Mouse (Mus musculus): ENCODE results near the gene Nhsl2. TPM values are rescaled to one million over a fixed set of nuclear protein-coding genes. Genes with fewer than 3 reads are reported as not detected.

The Nhsl2 gene
- polyA plus RNA-seq, 1 experiment from 2014 or later = 14.8 TPM

- H3K27me3 ChIP-seq (ENCODE audit: control insufficient read depth, insufficient read depth, low read length) = no peaks in the 10 kb centered on the region; the same call in 1 of the 2 replicates
- ATAC-seq (replicated peaks; ENCODE audit: insufficient number of reproducible peaks, low FRiP score, low TSS enrichment, low read depth) = no peak
- H3K4me3 ChIP-seq (ENCODE audit: low read depth, low read length) = no peak overlapping the region
- no peak overlapping the region for H3K9ac ChIP-seq (replicated peaks; ENCODE audit: low read length)
- no peaks in the 10 kb centered on the region for H3K9me3 ChIP-seq (replicated peaks; ENCODE audit: control insufficient read depth, low read length)
- H3K36me3 ChIP-seq (replicated peaks; ENCODE audit: control insufficient read depth, insufficient read depth, low read depth, low read length) = no peaks in the 10 kb centered on the region
- 76% methylated on average over 2 of the region's 2 CpGs for WGBS
- no peak overlapping the region for H3K4me2 ChIP-seq (ENCODE audit: low read depth, low read length)
- H3K27ac ChIP-seq (replicated peaks; ENCODE audit: low read depth, low read length) = no peak overlapping the region
- H3K4me1 ChIP-seq (ENCODE audit: control insufficient read depth, insufficient read depth, low read length) = no peaks in the 10 kb centered on the region
- no peak for DNase-seq (ENCODE audit: low spot score)
Observed at GRCm38 (mm10) chrX:101929131-101929530, 79.9 kb downstream of the Nhsl2 start.

- DNase-seq (ENCODE audit: low spot score) = no peak
- Histone ChIP-seq H3K36me3 (replicated peaks; ENCODE audit: control insufficient read depth, insufficient read depth, low read depth, low read length) (no peaks in the 10 kb centered on the region), H3K27ac (replicated peaks; ENCODE audit: low read depth, low read length) (no peak overlapping the region), H3K9ac (replicated peaks; ENCODE audit: low read length) (no peak overlapping the region), H3K27me3 (ENCODE audit: control insufficient read depth, insufficient read depth, low read length) (no peaks in the 10 kb centered on the region; the same call in 1 of the 2 replicates), H3K9me3 (replicated peaks; ENCODE audit: control insufficient read depth, low read length) (no peaks in the 10 kb centered on the region), H3K4me2 (ENCODE audit: low read depth, low read length) (no peak overlapping the region), H3K4me3 (ENCODE audit: low read depth, low read length) (no peak overlapping the region), H3K4me1 (ENCODE audit: control insufficient read depth, insufficient read depth, low read length) (no peaks in the 10 kb centered on the region)
- WGBS = 84% methylated on average over 6 of the region's 6 CpGs
- no peak for ATAC-seq (replicated peaks; ENCODE audit: insufficient number of reproducible peaks, low FRiP score, low TSS enrichment, low read depth)
Observed at GRCm38 (mm10) chrX:101930301-101930700, 81.1 kb downstream of the Nhsl2 start.

GRCm38 (mm10) chrX:101931016-101931415 lies 81.8 kb downstream of the Nhsl2 start:
- Histone ChIP-seq H3K36me3 (replicated peaks; ENCODE audit: control insufficient read depth, insufficient read depth, low read depth, low read length) (no peaks in the 10 kb centered on the region), H3K9me3 (replicated peaks; ENCODE audit: control insufficient read depth, low read length) (no peaks in the 10 kb centered on the region), H3K27ac (replicated peaks; ENCODE audit: low read depth, low read length) (no peak overlapping the region), H3K4me3 (ENCODE audit: low read depth, low read length) (no peak overlapping the region), H3K9ac (replicated peaks; ENCODE audit: low read length) (no peak overlapping the region), H3K27me3 (ENCODE audit: control insufficient read depth, insufficient read depth, low read length) (no peaks in the 10 kb centered on the region; the same call in 1 of the 2 replicates), H3K4me1 (ENCODE audit: control insufficient read depth, insufficient read depth, low read length) (no peaks in the 10 kb centered on the region), H3K4me2 (ENCODE audit: low read depth, low read length) (no peak overlapping the region)
- ATAC-seq (replicated peaks; ENCODE audit: insufficient number of reproducible peaks, low FRiP score, low TSS enrichment, low read depth) (no peak), DNase-seq (ENCODE audit: low spot score) (no peak)
- WGBS = 77% methylated on average over 5 of the region's 5 CpGs

- no peaks in the 10 kb centered on the region; the same call in 1 of the 2 replicates for H3K27me3 ChIP-seq (ENCODE audit: control insufficient read depth, insufficient read depth, low read length)
- H3K4me1 ChIP-seq (ENCODE audit: control insufficient read depth, insufficient read depth, low read length) = no peaks in the 10 kb centered on the region
- ATAC-seq (replicated peaks; ENCODE audit: insufficient number of reproducible peaks, low FRiP score, low TSS enrichment, low read depth) = no peak
- no peak overlapping the region for H3K27ac ChIP-seq (replicated peaks; ENCODE audit: low read depth, low read length)
- WGBS = 88% methylated on average over 7 of the region's 7 CpGs
- DNase-seq (ENCODE audit: low spot score) = no peak
- H3K9me3 ChIP-seq (replicated peaks; ENCODE audit: control insufficient read depth, low read length) = no peaks in the 10 kb centered on the region
- no peaks in the 10 kb centered on the region for H3K36me3 ChIP-seq (replicated peaks; ENCODE audit: control insufficient read depth, insufficient read depth, low read depth, low read length)
- no peak overlapping the region for H3K4me3 ChIP-seq (ENCODE audit: low read depth, low read length)
- no peak overlapping the region for H3K9ac ChIP-seq (replicated peaks; ENCODE audit: low read length)
- no peak overlapping the region for H3K4me2 ChIP-seq (ENCODE audit: low read depth, low read length)
Observed at GRCm38 (mm10) chrX:101932244-101932643, 83.1 kb downstream of the Nhsl2 start.

- Histone ChIP-seq H3K27ac (replicated peaks; ENCODE audit: low read depth, low read length) (no peak overlapping the region), H3K9me3 (replicated peaks; ENCODE audit: control insufficient read depth, low read length) (no peaks in the 10 kb centered on the region), H3K4me2 (ENCODE audit: low read depth, low read length) (no peak overlapping the region), H3K9ac (replicated peaks; ENCODE audit: low read length) (no peak overlapping the region), H3K36me3 (replicated peaks; ENCODE audit: control insufficient read depth, insufficient read depth, low read depth, low read length) (no peaks in the 10 kb centered on the region), H3K4me1 (ENCODE audit: control insufficient read depth, insufficient read depth, low read length) (no peaks in the 10 kb centered on the region), H3K27me3 (ENCODE audit: control insufficient read depth, insufficient read depth, low read length) (no peaks in the 10 kb centered on the region; the same call in 1 of the 2 replicates), H3K4me3 (ENCODE audit: low read depth, low read length) (no peak overlapping the region)
- ATAC-seq (replicated peaks; ENCODE audit: insufficient number of reproducible peaks, low FRiP score, low TSS enrichment, low read depth) (no peak), DNase-seq (ENCODE audit: low spot score) (no peak)
- 90% methylated on average over 5 of the region's 5 CpGs for WGBS
Observed at GRCm38 (mm10) chrX:101933346-101933745, 84.2 kb downstream of the Nhsl2 start.

GRCm38 (mm10) chrX:101935291-101935840 lies 86.2 kb downstream of the Nhsl2 start:
- WGBS = 49% methylated on average over 3 of the region's 3 CpGs
- no peak overlapping the region for H3K4me3 ChIP-seq (ENCODE audit: low read depth, low read length)
- H3K9me3 ChIP-seq (replicated peaks; ENCODE audit: control insufficient read depth, low read length) = no peaks in the 10 kb centered on the region
- H3K4me2 ChIP-seq (ENCODE audit: low read depth, low read length) = no peak overlapping the region
- no peak overlapping the region for H3K27ac ChIP-seq (replicated peaks; ENCODE audit: low read depth, low read length)
- no peaks in the 10 kb centered on the region; the same call in 1 of the 2 replicates for H3K27me3 ChIP-seq (ENCODE audit: control insufficient read depth, insufficient read depth, low read length)
- H3K36me3 ChIP-seq (replicated peaks; ENCODE audit: control insufficient read depth, insufficient read depth, low read depth, low read length) = no peaks in the 10 kb centered on the region
- H3K4me1 ChIP-seq (ENCODE audit: control insufficient read depth, insufficient read depth, low read length) = no peaks in the 10 kb centered on the region
- DNase-seq (ENCODE audit: low spot score) (no peak), ATAC-seq (replicated peaks; ENCODE audit: insufficient number of reproducible peaks, low FRiP score, low TSS enrichment, low read depth) (no peak)
- H3K9ac ChIP-seq (replicated peaks; ENCODE audit: low read length) = no peak overlapping the region

- Histone ChIP-seq H3K4me2 (ENCODE audit: low read depth, low read length) (no peak overlapping the region), H3K4me1 (ENCODE audit: control insufficient read depth, insufficient read depth, low read length) (no peaks in the 10 kb centered on the region), H3K27me3 (ENCODE audit: control insufficient read depth, insufficient read depth, low read length) (peaks cover 2% of the 10 kb centered on the region; the same call in 1 of the 2 replicates), H3K4me3 (ENCODE audit: low read depth, low read length) (no peak overlapping the region), H3K9me3 (replicated peaks; ENCODE audit: control insufficient read depth, low read length) (no peaks in the 10 kb centered on the region), H3K9ac (replicated peaks; ENCODE audit: low read length) (no peak overlapping the region), H3K27ac (replicated peaks; ENCODE audit: low read depth, low read length) (no peak overlapping the region), H3K36me3 (replicated peaks; ENCODE audit: control insufficient read depth, insufficient read depth, low read depth, low read length) (no peaks in the 10 kb centered on the region)
- WGBS = 89% methylated on average over 5 of the region's 5 CpGs
- no peak for DNase-seq (ENCODE audit: low spot score)
- no peak for ATAC-seq (replicated peaks; ENCODE audit: insufficient number of reproducible peaks, low FRiP score, low TSS enrichment, low read depth)
Observed at GRCm38 (mm10) chrX:101939486-101939885, 90.3 kb downstream of the Nhsl2 start.

GRCm38 (mm10) chrX:101942461-101942896 lies 93.3 kb downstream of the Nhsl2 start:
- no peak overlapping the region for H3K27ac ChIP-seq (replicated peaks; ENCODE audit: low read depth, low read length)
- WGBS = 7% methylated on average over 6 of the region's 6 CpGs
- H3K4me3 ChIP-seq (ENCODE audit: low read depth, low read length) = no peak overlapping the region
- H3K9me3 ChIP-seq (replicated peaks; ENCODE audit: control insufficient read depth, low read length) = no peaks in the 10 kb centered on the region
- peaks cover 2% of the 10 kb centered on the region; the same call in 1 of the 2 replicates for H3K27me3 ChIP-seq (ENCODE audit: control insufficient read depth, insufficient read depth, low read length)
- no peaks in the 10 kb centered on the region for H3K36me3 ChIP-seq (replicated peaks; ENCODE audit: control insufficient read depth, insufficient read depth, low read depth, low read length)
- DNase-seq (ENCODE audit: low spot score) (peak; percentile 79), ATAC-seq (replicated peaks; ENCODE audit: insufficient number of reproducible peaks, low FRiP score, low TSS enrichment, low read depth) (peak; percentile 96)
- no peak overlapping the region for H3K9ac ChIP-seq (replicated peaks; ENCODE audit: low read length)
- no peak overlapping the region for H3K4me2 ChIP-seq (ENCODE audit: low read depth, low read length)
- no peaks in the 10 kb centered on the region for H3K4me1 ChIP-seq (ENCODE audit: control insufficient read depth, insufficient read depth, low read length)

All from embryonic facial prominence, embryonic 11.5 days (tissue).